Mouse (Mus musculus): ENCODE data around the gene Hecw2. TPM values are rescaled to one million over a fixed set of nuclear protein-coding genes. Genes with fewer than 3 reads are reported as not detected.

Hecw2 gene
- total and polyA plus RNA-seq, 3 experiments: 0.27 TPM; not detected in 2

GRCm38 (mm10) chr1:54106756-54107155 is 88.2 kb downstream of the Hecw2 start:
- TF ChIP-seq TAL1 (conservative IDR thresholded peaks at IDR 0.05; ENCODE audit: low read depth, low read length) (no peak), GATA1 (IDR thresholded peaks at IDR 0.05; ENCODE audit: borderline replicate concordance, low read length) (no peak), POLR2AphosphoS5 (IDR thresholded peaks at IDR 0.05; ENCODE audit: insufficient replicate concordance, low read depth, low read length) (no peak), CTCF (IDR thresholded peaks at IDR 0.05; ENCODE audit: low read depth, low read length) (no peak), GATA2 (IDR thresholded peaks at IDR 0.05; ENCODE audit: borderline replicate concordance, low read depth, low read length) (no peak)
- Histone ChIP-seq H3K4me1 (ENCODE audit: insufficient read depth, low read depth, low read length) (no peaks in the 10 kb centered on the region), H3K27me3 (ENCODE audit: insufficient read depth, low read length) (no peaks in the 10 kb centered on the region), H3K9me3 (replicated peaks) (no peaks in the 10 kb centered on the region), H3K36me3 (replicated peaks) (no peaks in the 10 kb centered on the region), H3K4me3 (ENCODE audit: low read depth, low read length) (no peak overlapping the region)
- ATAC-seq (ENCODE audit: extremely low read depth, insufficient number of reproducible peaks, low FRiP score, poor library complexity, severe bottlenecking): no peak
- DNase-seq (ENCODE audit: low spot score): no peak

- peaks cover 2% of the 10 kb centered on the region; the same call in 1 of the 2 replicates for H3K27me3 ChIP-seq (ENCODE audit: insufficient read depth, low read length)
- no peaks in the 10 kb centered on the region for H3K36me3 ChIP-seq (replicated peaks)
- no peaks in the 10 kb centered on the region for H3K9me3 ChIP-seq (replicated peaks)
- TF ChIP-seq TAL1 (conservative IDR thresholded peaks at IDR 0.05; ENCODE audit: low read depth, low read length) (no peak), GATA2 (IDR thresholded peaks at IDR 0.05; ENCODE audit: borderline replicate concordance, low read depth, low read length) (no peak), CTCF (IDR thresholded peaks at IDR 0.05; ENCODE audit: low read depth, low read length) (no peak), GATA1 (IDR thresholded peaks at IDR 0.05; ENCODE audit: borderline replicate concordance, low read length) (no peak), POLR2AphosphoS5 (IDR thresholded peaks at IDR 0.05; ENCODE audit: insufficient replicate concordance, low read depth, low read length) (no peak)
- DNase-seq (ENCODE audit: low spot score) (no peak), ATAC-seq (ENCODE audit: extremely low read depth, insufficient number of reproducible peaks, low FRiP score, poor library complexity, severe bottlenecking) (no peak)
- no peak overlapping the region for H3K4me3 ChIP-seq (ENCODE audit: low read depth, low read length)
- no peaks in the 10 kb centered on the region for H3K4me1 ChIP-seq (ENCODE audit: insufficient read depth, low read depth, low read length)
Observed at GRCm38 (mm10) chr1:54079708-54080107, 115.3 kb downstream of the Hecw2 start.

GRCm38 (mm10) chr1:54074456-54074855 is 120.5 kb downstream of the Hecw2 start:
- Histone ChIP-seq H3K4me1 (ENCODE audit: insufficient read depth, low read depth, low read length) (no peaks in the 10 kb centered on the region), H3K4me3 (ENCODE audit: low read depth, low read length) (no peak overlapping the region), H3K36me3 (replicated peaks) (no peaks in the 10 kb centered on the region), H3K9me3 (replicated peaks) (no peaks in the 10 kb centered on the region), H3K27me3 (ENCODE audit: insufficient read depth, low read length) (peaks cover 2% of the 10 kb centered on the region; the same call in 1 of the 2 replicates)
- ATAC-seq (ENCODE audit: extremely low read depth, insufficient number of reproducible peaks, low FRiP score, poor library complexity, severe bottlenecking) (no peak), DNase-seq (ENCODE audit: low spot score) (no peak)
- no peak for TF ChIP-seq GATA1 (IDR thresholded peaks at IDR 0.05; ENCODE audit: borderline replicate concordance, low read length)
- TF ChIP-seq GATA2 (IDR thresholded peaks at IDR 0.05; ENCODE audit: borderline replicate concordance, low read depth, low read length): no peak
- TF ChIP-seq CTCF (IDR thresholded peaks at IDR 0.05; ENCODE audit: low read depth, low read length): no peak
- no peak for TF ChIP-seq TAL1 (conservative IDR thresholded peaks at IDR 0.05; ENCODE audit: low read depth, low read length)
- no peak for TF ChIP-seq POLR2AphosphoS5 (IDR thresholded peaks at IDR 0.05; ENCODE audit: insufficient replicate concordance, low read depth, low read length)

GRCm38 (mm10) chr1:54070121-54070520 is 124.8 kb downstream of the Hecw2 start:
- ATAC-seq (ENCODE audit: extremely low read depth, insufficient number of reproducible peaks, low FRiP score, poor library complexity, severe bottlenecking): no peak
- TF ChIP-seq GATA2 (IDR thresholded peaks at IDR 0.05; ENCODE audit: borderline replicate concordance, low read depth, low read length) (no peak), GATA1 (IDR thresholded peaks at IDR 0.05; ENCODE audit: borderline replicate concordance, low read length) (no peak), TAL1 (conservative IDR thresholded peaks at IDR 0.05; ENCODE audit: low read depth, low read length) (no peak), POLR2AphosphoS5 (IDR thresholded peaks at IDR 0.05; ENCODE audit: insufficient replicate concordance, low read depth, low read length) (no peak), CTCF (IDR thresholded peaks at IDR 0.05; ENCODE audit: low read depth, low read length) (no peak)
- no peaks in the 10 kb centered on the region for H3K36me3 ChIP-seq (replicated peaks)

GRCm38 (mm10) chr1:54068248-54068647 is 126.7 kb downstream of the Hecw2 start:
- DNase-seq (ENCODE audit: low spot score) (no peak), ATAC-seq (ENCODE audit: extremely low read depth, insufficient number of reproducible peaks, low FRiP score, poor library complexity, severe bottlenecking) (no peak)
- no peaks in the 10 kb centered on the region for H3K36me3 ChIP-seq (replicated peaks)
- H3K4me3 ChIP-seq (ENCODE audit: low read depth, low read length): no peak overlapping the region
- H3K4me1 ChIP-seq (ENCODE audit: insufficient read depth, low read depth, low read length): no peaks in the 10 kb centered on the region
- no peaks in the 10 kb centered on the region for H3K9me3 ChIP-seq (replicated peaks)
- H3K27me3 ChIP-seq (ENCODE audit: insufficient read depth, low read length): no peaks in the 10 kb centered on the region
- TF ChIP-seq GATA2 (IDR thresholded peaks at IDR 0.05; ENCODE audit: borderline replicate concordance, low read depth, low read length) (no peak), GATA1 (IDR thresholded peaks at IDR 0.05; ENCODE audit: borderline replicate concordance, low read length) (no peak), TAL1 (conservative IDR thresholded peaks at IDR 0.05; ENCODE audit: low read depth, low read length) (no peak), CTCF (IDR thresholded peaks at IDR 0.05; ENCODE audit: low read depth, low read length) (no peak), POLR2AphosphoS5 (IDR thresholded peaks at IDR 0.05; ENCODE audit: insufficient replicate concordance, low read depth, low read length) (no peak)

More at GRCm38 (mm10) chr1:54070121-54070520, 124.8 kb downstream of the Hecw2 start:
- Histone ChIP-seq H3K4me1 (ENCODE audit: insufficient read depth, low read depth, low read length) (no peaks in the 10 kb centered on the region), H3K9me3 (replicated peaks) (no peaks in the 10 kb centered on the region), H3K4me3 (ENCODE audit: low read depth, low read length) (no peak overlapping the region), H3K27me3 (ENCODE audit: insufficient read depth, low read length) (no peaks in the 10 kb centered on the region)
- no peak for DNase-seq (ENCODE audit: low spot score)

GRCm38 (mm10) chr1:54065434-54065833 is 129.5 kb downstream of the Hecw2 start:
- DNase-seq (ENCODE audit: low spot score) (no peak), ATAC-seq (ENCODE audit: extremely low read depth, insufficient number of reproducible peaks, low FRiP score, poor library complexity, severe bottlenecking) (no peak)
- Histone ChIP-seq H3K4me1 (ENCODE audit: insufficient read depth, low read depth, low read length) (no peaks in the 10 kb centered on the region), H3K9me3 (replicated peaks) (no peaks in the 10 kb centered on the region), H3K36me3 (replicated peaks) (no peaks in the 10 kb centered on the region), H3K27me3 (ENCODE audit: insufficient read depth, low read length) (no peaks in the 10 kb centered on the region), H3K4me3 (ENCODE audit: low read depth, low read length) (no peak overlapping the region)
- no peak for TF ChIP-seq GATA2 (IDR thresholded peaks at IDR 0.05; ENCODE audit: borderline replicate concordance, low read depth, low read length)
- TF ChIP-seq GATA1 (IDR thresholded peaks at IDR 0.05; ENCODE audit: borderline replicate concordance, low read length): no peak
- no peak for TF ChIP-seq POLR2AphosphoS5 (IDR thresholded peaks at IDR 0.05; ENCODE audit: insufficient replicate concordance, low read depth, low read length)
- TF ChIP-seq CTCF (IDR thresholded peaks at IDR 0.05; ENCODE audit: low read depth, low read length): no peak
- no peak for TF ChIP-seq TAL1 (conservative IDR thresholded peaks at IDR 0.05; ENCODE audit: low read depth, low read length)

Measured in G1E (cell line).